Mouse (Mus musculus): ENCODE data around the gene Dph7.
"Not testable (repeated sequence)": the region's sequence is repeated elsewhere in the genome, so short reads cannot be mapped to it uniquely, and the experiment has no call there.

Dph7 gene

GRCm38 (mm10) chr2:24970386-24970785 is 8.2 kb downstream of the Dph7 start:
- no peak for DNase-seq (ENCODE audit: low read depth, low spot score)

- not testable (repeated sequence) for DNase-seq (ENCODE audit: low read depth, low spot score)
Observed at GRCm38 (mm10) chr2:24974452-24974851, 12.3 kb downstream of the Dph7 start.

- peak; percentile 94 for DNase-seq (ENCODE audit: low read depth, low spot score)
Observed at GRCm38 (mm10) chr2:24974906-24975703, 12.9 kb downstream of the Dph7 start, which contains the start of gene Mrpl41. Gene Mrpl41 (minus strand): TSS chr2:24975098.

GRCm38 (mm10) chr2:24975704-24976297 is 13.6 kb downstream of the Dph7 start, which contains the start of gene Pnpla7:
Gene Pnpla7 (plus strand): TSS chr2:24976033.
- peak; percentile 44 for DNase-seq (ENCODE audit: low read depth, low spot score)

- no peak for DNase-seq (ENCODE audit: low read depth, low spot score)
Observed at GRCm38 (mm10) chr2:24976960-24977359, 14.8 kb downstream of the Dph7 start.

GRCm38 (mm10) chr2:24987762-24988161 is 25.6 kb downstream of the Dph7 start:
- DNase-seq (ENCODE audit: low read depth, low spot score) = no peak

GRCm38 (mm10) chr2:24995332-24995731 is 33.1 kb downstream of the Dph7 start:
- no peak for DNase-seq (ENCODE audit: low read depth, low spot score)

- DNase-seq (ENCODE audit: low read depth, low spot score) = no peak
Observed at GRCm38 (mm10) chr2:24996471-24996870, 34.3 kb downstream of the Dph7 start.

- no peak for DNase-seq (ENCODE audit: low read depth, low spot score)
Observed at GRCm38 (mm10) chr2:25000544-25001235, 38.5 kb downstream of the Dph7 start.

GRCm38 (mm10) chr2:25003946-25004786 is 42.0 kb downstream of the Dph7 start:
- no peak for DNase-seq (ENCODE audit: low read depth, low spot score)

- no peak for DNase-seq (ENCODE audit: low read depth, low spot score)
Observed at GRCm38 (mm10) chr2:25006767-25007166, 44.6 kb downstream of the Dph7 start.

- DNase-seq (ENCODE audit: low read depth, low spot score) = no peak
Observed at GRCm38 (mm10) chr2:25008250-25008649, 46.0 kb downstream of the Dph7 start.

Measured in embryo, embryonic 11.5 days (tissue).